Mouse (Mus musculus): ENCODE measurements around the gene Ppp1r9a.
A peak's percentile ranks its signal among the peaks of the same experiment; 100 is the strongest.

Ppp1r9a gene

DNA sequence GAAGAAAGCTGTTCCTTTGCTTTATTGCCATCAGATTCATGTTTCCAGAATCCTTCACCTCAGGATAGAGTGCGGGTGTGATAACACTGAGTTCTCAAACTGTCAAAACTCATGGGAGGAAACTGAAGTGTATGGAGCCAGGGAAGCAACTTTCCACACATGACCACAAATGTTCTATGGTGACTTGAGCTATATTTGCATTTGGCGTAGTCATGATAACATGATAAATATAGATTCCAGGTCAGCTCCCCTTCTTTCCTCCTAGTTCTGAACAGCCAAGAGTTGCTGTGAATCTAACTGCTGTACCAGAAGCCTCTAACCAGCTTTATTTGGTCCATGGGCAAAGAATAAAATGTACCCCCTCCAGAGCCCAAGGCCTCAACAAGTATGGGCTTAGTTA, 249.5 kb downstream of the Ppp1r9a start:
- DNase-seq (ENCODE audit: low read depth in 1 of 2, low spot score in 2 of 2): no peak

DNA sequence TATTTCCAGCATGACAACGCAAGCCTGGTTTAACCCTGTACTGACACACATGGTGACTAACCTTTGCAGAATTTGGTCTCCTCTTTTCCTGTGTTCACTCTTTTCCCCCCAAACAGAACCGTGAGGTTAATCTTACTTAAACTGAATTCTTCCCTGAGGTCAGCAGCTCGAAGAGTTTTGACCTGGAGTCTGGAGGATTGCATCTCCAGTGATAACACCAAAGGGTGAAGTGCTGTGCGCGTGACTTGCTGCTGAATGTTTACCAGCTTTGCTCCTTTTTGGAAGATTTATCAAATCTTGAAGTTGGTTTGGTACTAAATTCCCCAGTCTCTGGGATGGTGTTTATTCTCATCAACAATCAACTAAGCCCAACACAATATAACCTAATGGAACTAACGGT, 252.1 kb downstream of the Ppp1r9a start:
- DNase-seq (ENCODE audit: low read depth in 1 of 2, low spot score in 2 of 2): no peak

DNA sequence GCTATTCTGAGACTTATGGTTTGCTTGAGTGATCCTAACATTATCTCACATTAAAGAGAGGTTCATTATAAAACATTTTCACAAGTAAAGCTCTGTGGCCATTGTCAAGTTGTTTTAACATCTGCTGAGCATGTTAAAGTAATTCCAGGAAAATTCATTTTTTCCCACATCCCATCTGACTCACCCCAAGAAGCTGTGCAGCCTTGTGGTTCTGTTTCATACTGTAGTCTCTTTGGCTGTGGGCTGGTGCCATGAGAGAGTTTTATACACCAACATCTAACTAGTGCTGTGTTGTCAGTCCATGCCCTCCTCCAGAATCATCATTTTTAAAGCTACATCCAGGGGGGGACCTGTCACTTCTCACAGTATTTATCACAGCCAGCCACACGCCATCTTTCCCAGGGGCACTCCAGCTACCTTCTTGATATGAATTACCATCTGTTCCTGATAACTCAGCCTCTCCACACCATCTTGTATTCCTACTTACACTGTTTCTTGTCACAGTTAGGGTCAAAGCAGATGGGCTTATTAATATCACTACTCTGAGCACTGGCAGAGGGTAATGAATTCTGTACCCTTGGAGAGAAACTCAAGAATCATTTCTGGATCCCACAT, 252.7 kb downstream of the Ppp1r9a start:
- no peak for DNase-seq (ENCODE audit: low read depth in 1 of 2, low spot score in 2 of 2)

DNA sequence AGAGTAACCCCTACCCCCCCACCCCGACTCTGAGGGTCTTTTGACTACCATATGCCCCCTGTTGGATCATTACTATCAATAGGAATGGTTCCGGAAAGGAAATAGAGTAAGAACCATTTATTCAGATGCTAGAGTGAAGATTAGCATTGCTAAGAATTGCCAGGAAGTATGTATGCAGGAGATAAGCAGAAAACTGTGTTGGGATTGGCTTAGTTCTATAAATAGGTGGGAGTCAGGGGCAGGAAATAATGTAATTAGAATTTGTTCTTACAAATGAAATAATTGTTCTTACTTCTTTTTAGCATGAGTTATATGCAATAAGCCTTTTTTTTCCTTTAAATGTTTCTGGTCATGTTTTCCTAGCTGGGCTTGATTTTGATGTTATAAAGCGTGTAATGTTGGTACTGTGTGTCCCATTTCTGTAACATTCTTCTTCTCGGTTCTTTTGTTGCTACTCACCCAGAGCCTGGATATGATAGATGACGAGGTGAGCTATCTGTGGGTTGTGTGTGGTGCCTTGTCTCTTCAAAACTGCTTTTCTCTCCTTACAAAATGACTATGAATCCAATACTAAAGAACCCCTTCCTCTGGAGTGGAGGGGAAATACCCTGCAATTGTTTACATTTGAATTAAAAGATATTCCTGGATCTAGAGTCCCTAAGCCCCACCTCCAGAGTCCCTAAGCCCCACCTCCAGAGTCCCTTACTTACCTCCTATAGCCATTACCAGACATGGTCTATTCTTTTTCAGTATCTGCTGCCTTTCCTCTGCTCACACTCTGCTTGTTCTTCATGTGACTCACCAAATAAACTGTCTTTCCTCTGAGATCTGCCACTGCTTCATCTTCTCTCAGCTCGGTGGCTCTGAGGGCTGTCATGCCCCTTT, 254.1 kb downstream of the Ppp1r9a start:
- no peak for DNase-seq (ENCODE audit: low read depth in 1 of 2, low spot score in 2 of 2)

DNA sequence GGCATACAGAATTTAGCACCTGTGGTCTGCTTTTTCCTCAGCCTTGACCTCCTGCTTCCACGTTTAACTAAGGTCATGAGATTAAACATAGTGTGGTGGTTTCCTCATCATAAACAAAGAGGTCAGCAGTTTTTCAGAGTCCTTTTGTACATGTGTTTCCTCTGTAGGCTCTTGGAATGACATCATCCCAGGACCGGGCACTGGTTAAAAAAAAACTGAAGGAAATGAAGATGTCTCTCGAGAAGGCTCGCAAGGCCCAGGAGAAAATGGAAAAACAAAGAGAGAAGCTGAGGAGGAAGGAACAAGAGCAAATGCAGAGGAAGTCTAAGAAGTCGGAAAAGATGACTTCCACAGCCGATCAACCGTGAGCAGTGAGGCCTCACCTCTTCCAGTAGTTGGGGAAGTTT, 256.7 kb downstream of the Ppp1r9a start:
- no peak for DNase-seq (ENCODE audit: low read depth in 1 of 2, low spot score in 2 of 2)

DNA sequence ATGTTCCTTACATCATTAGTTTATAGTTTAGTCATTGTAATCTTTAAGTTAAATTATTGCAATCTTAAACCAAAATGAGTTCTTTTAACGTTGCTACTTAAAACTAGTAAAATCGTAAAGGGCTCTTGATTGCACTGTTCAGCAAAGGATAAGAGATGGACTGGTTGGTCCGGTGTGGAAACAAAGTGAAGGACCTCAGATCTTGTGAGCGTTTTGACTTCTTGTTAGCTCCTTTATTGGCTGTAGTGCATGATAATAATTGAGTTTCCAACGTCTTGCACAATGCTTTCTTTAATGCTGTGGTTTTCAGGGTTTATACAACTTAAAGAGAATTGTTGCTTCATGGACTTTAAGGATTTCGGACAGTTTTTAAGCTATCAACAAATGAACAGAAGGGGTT, 259.3 kb downstream of the Ppp1r9a start:
- DNase-seq (ENCODE audit: low read depth in 1 of 2, low spot score in 2 of 2): no peak

DNA sequence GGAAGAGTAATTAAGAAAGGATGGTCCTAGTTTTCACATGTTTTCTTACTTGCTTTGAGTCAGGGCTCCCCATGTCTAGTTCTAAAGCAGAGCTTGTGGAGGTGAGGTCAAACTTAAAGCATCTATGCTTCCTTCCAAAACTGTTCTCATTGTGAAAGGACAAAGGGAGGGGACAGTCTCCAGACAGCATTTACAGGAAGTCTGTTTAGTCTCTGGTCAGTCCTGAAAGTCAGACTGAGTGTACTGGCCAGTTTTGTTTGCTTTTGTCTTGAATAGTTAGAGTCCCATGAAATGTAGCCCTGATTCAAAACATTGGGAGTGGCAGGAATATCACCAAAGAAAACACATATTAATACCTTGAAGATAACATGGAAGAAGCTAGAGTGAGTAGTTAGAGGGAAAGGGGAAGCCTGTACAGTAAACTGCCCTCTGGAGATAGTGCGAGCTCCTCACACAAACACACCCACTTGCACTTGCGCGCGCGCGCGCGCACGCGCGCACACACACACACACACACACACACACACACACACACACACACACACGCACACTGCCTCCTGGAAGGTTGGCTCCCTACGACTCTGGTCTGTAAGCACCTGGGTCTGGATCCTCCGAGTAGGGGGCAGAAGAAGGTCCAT, 260.9 kb downstream of the Ppp1r9a start:
- DNase-seq (ENCODE audit: low read depth in 1 of 2, low spot score in 2 of 2): no peak

DNA sequence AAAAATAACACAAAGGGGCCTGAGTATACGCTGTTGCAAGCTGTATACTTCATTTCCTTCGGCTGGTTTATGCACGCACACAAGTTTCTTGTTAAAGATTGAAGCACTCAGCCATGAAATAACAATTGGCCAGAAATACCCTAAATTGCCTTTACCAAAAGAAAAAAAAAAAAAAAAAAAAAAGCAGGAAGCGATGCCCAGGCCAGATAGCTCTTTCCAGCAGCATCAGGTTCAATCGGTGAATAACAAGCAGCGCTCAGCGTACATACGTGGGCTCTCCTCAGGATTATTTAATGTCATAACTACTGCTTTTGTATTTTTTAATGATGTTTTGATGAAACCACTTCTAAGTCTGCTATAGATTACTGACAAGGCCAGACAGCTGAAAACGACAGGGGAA, 262.1 kb downstream of the Ppp1r9a start:
- no peak for DNase-seq (ENCODE audit: low read depth in 1 of 2, low spot score in 2 of 2)

DNA sequence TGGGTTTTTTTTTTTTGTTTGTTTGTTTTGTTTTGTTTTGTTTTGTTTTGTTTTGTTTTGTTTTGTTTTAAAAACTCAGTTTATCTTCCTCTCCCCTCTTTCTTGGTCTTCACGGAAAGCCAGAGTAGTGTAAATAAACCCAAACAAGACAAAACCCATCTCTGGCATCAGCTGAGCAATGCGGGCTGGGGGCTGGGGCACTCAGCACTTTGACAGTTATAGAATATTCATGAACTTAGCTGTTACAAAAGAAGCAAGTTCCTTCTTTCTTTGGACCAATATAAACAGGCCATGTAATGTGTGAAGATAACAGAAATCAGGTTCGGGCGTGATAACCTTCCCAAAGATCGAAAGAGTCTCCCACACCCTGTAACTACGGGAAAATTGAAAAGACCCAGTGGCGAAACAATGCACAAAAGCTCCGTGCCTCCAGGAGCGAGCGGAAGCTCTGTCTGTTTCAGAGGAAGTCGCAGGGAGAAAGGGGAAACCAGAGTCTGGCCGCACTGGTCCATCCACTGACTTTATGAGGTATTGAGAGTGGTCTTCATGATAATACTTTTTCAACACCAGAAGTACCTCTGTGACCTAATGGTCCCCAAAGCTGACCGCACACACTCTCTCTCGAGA, 264.4 kb downstream of the Ppp1r9a start:
- peak in 1 of 2 experiments; percentile 6 for DNase-seq (ENCODE audit: low read depth in 1 of 2, low spot score in 2 of 2)

DNA sequence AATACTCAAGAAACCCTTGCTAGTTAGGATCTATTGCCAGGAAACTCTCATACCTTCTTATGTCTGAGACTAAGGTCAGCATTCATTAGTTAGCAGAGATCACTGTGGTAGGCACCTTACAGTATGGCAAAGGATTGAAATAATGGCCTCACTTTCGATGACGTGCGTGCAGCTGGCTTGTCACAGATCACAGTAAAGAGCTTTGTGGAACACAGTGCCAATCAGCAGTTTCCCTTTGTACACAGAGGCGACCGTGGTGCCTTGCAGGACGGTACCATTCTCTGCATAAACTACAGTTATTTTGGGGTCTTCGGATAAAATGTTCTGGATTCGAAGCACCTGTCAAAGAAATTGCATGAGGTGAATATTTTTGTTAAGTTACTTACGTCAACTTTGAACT, 265.4 kb downstream of the Ppp1r9a start:
- DNase-seq (ENCODE audit: low read depth in 1 of 2, low spot score in 2 of 2): no peak

DNA sequence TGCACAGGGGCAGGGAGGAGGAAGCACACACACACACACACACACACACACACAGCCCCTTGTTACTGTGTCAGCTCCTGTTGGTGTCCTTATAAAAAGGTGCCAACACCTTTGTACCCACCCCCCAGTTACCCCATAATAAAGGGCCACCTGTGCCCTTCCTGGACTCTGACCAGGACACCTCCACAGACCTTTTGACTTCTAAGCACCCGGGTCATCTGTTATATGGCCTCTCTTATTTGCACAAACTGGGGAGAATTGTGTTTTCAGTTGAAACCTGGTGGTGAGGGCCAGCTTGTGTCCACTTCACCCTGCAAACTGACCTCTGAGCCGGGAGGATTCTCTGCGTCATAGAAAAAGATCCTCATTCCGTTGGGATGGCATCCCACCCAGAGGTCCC, 268.7 kb downstream of the Ppp1r9a start:
- no peak for DNase-seq (ENCODE audit: low read depth in 1 of 2, low spot score in 2 of 2)

DNA sequence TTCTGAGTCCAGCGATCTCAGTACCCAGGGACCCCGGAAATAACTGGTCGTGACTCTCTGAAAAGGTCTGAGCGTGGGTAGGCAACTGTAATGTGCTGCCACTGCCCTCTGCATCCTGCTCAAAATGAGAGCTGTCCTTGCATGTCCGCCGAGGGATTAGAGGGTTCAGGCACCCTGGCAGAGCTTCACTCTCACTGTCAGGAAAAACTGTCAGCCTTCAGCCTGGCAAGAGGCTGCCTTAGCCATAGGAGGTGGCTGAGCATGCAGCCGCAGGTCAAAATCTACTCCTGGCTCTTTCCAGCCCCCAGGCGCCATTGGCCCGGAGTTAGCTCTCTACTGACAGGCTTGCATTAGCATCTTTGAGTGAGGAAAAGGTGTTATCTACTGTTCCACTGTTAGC, 269.9 kb downstream of the Ppp1r9a start:
- no peak for DNase-seq (ENCODE audit: low read depth in 1 of 2, low spot score in 2 of 2)

DNA sequence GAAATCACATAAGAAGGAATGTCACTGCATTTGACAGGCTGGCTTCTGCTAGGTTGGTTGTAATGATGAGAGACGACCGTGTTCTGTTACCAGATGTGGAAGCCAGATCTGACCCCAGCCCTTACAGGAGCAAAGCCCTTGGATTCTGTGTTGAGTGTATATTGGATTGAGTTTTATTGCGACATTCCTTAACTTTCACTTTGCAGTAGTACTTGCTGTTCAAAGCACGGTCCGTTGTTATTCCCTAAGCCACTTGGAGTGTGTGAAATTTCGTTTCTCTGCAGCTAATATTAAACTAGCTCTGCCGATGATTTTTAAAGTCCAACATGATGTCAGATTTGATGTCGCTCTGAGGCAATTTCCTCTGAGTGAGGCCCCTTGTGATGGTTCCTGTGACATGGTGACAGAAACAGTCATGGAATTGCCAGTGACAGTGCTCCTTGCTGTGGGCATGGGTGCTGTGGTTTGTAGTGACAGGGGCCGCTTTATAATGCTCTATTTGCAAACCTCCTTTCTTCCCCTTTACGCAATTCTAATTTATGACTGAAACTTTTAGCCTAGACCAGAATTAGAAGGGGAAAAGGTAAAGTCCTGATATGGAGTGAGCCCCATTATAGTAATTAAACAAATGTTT, 271.6 kb downstream of the Ppp1r9a start:
- no peak for DNase-seq (ENCODE audit: low read depth in 1 of 2, low spot score in 2 of 2)

DNA sequence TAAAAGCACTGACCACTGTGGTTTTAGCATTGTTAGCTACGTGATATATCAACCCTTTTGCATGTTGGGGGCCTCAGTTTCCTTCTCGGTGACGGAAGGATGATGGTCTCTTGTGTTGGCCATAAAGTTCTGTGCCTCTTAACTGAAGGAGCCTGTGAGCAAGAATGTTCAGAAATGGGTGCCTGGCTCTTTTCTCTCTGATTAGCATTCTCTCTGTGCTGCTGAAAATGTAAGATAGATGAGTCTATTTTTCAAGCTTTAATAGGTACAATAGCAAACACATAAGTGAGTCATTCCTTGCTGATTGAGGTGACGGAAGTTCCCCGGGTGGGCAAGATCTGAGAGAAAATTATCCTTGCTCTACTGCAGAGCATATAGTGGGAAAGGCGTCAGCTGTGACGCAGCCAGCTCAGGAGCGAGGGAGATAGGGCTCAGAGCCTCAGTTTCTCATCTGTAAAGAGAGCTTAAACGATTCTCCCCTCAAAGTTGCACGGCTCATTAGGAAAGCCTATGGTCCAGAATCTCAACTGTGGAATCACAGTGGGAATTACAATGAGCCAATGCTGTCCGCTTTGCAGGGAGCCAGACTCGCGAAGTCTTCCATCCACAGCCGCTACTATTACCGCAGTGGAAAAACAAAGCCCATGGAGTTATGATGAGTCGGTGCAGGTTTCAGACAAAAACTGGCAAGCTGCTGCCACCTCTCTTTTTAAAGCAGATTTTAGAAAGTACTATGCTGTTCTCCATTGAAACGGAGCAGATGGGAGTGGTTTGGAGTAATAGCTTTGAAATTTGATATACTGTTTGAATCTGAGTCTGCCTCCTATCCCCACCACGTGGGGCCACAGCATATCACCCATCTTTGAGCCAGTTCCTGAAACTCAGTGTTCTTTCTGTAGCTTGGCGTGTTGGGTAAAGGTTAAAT, 275.5 kb downstream of the Ppp1r9a start:
- no peak for DNase-seq (ENCODE audit: low read depth in 1 of 2, low spot score in 2 of 2)

DNA sequence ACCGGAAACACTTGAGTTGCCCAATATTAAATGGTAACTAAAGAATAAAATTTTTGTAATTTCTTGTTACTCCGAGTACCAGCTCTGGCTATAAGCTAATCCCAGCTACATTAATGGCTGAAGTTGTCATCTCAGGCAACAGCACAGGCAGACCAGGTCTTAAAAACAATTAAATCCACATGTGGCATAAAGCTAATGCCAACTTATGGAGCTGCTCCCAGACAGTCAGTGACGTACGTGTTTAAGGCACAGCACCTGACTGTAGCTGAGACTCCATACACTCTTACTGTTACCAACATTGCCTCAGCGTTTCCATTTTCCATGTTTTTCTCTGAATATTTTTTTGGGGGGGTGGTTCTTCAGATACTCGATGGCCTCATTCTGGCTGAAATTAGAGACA, 276.5 kb downstream of the Ppp1r9a start:
- no peak for DNase-seq (ENCODE audit: low read depth in 1 of 2, low spot score in 2 of 2)

DNA sequence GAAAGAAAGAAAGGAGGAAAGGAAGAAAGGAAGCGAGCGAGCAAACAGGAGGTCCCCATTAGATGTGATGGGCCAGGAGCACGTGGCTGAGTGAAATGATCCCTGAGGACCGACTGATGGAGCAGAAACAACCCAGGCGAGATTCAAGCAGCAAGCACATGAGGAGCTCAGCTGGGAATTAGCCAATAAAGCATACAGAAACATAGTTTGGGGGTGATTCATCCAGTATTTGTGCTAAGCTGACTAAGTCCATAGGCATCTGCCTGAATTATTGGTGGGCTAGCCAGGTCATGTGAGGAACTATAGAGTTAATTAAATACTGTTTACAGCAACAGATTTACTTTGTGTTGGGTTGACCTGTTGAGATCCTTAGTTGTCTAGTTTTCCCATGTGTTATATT, 277.9 kb downstream of the Ppp1r9a start:
- DNase-seq (ENCODE audit: low read depth in 1 of 2, low spot score in 2 of 2): no peak

DNA sequence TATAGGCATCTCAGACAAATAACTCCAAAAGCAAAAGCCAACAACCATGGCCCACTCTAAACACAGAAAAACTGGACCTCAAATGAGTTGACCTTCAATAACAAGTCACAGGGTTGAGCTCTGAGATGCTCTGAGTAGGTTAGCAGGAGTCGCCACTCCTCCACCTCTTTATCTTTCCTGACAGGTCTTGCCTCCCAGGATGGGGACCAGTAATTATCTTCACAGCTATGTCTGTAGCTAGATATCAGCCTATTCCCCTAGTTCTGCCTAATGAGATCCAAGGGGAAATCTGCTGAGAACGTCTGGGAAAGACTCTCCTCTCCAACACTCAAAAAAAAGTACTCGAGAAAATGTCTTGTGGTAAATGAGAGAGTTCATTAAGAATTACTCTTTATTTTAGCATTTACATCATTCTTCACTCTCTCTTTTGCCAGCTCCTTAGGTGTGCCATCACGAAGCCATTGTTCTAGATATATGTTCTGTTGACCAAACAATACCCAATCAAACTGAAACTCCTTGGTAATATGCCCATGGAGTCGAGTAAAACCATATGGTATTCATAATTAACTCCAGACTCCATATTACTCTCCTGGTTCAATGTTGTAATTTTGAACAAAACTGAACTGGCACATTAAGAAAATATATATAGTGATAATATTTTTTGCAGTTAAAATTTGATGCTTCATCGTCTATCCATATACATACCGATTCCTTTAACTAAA, 283.7 kb downstream of the Ppp1r9a start:
- DNase-seq (ENCODE audit: low read depth in 1 of 2, low spot score in 2 of 2): no peak

DNA sequence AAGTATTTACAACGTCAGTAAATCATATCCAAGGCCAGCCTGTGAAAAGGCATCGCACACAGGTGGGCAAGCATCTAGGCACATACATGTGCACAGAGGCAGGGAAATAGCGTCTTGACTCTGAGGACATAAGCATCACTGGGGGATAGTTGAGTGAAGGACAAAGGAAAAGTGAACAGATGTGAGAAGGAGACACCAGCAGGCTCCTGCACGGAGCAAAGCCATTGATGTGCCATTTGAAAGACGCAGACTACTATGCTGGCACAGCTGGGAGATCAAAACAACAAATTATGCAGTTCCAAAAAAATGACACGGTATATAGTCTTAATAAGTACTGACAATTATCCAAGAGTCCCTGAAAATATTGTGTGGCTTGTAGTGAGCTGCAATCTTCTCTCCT, 284.9 kb downstream of the Ppp1r9a start:
- DNase-seq (ENCODE audit: low read depth in 1 of 2, low spot score in 2 of 2): no peak

DNA sequence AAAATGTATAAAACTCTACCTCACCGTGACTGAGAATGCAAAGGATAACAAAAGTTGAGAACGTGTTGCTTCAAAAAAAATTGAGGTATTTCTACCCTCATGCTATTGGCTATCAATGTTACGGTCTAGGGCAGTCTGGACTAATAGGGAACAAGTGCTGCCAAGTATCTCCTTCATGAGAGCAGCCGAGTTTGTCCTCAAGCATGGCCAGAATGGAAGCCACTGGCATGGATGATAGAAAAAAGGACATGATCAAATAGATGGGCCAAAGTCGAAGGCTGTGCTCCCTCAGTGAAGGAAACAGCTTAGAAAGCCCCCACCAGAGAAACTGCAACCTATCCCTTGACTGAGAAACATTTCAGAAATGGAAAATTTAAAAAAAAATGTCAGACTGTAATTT, 285.3 kb downstream of the Ppp1r9a start:
- DNase-seq (ENCODE audit: low read depth in 1 of 2, low spot score in 2 of 2): no peak

DNA sequence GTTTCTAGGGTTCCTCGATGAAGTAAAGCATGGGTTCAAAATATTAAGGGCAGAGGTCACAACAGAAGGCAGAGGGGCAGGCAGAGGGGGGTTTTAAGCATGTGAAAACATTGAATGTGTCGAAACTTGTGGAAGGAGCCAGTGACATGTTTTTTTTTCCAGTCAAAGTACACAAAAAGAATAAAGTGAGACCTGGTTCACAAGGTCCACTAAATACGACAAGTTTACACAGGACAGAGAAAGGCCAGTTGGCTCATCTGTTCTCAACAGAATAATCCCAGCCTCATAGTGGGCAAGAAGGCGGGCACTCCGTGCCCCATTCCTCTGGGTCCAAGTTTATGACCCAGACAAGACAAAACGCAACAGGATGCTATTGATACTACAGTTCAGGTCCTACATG, 286.2 kb downstream of the Ppp1r9a start:
- no peak for DNase-seq (ENCODE audit: low read depth in 1 of 2, low spot score in 2 of 2)
